Mouse (Mus musculus): ENCODE measurements around the gene Gm42420. TPM values are rescaled to one million over a fixed set of nuclear protein-coding genes. Genes with fewer than 3 reads are reported as not detected.

Gene Gm42420
- 1 to 10 TPM in 1 of 2 experiments, not detected in 1; 1.3 TPM for total RNA-seq (2021)

DNA sequence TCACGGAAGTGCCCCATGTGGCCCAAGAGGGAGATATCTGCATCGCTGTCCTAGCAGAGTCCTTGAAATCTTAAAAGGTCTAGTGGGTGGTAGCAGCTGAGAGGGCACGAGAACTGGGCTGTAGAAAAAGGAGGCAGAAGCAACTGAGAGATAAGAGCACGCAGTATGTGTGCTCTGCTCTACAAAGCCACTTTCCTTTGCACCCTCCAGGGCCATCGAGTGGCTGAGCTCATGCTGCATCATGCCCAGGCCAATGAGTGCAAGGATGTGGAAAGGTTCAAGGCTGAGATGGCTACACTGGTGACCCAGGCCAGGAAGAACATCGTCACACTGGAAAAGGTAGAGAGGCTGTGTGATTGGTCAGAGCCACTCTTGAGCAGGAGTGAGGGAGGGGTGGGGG, at the start of gene Gm42420:
TSS of gene Gm42420 (plus strand) at position 237 of the 400 bp plus-strand sequence.
- intact Hi-C loops (cut with DNase I), result no loop called here
- no peak for DNase-seq (ENCODE audit: low spot score in 2 of 2)

DNA sequence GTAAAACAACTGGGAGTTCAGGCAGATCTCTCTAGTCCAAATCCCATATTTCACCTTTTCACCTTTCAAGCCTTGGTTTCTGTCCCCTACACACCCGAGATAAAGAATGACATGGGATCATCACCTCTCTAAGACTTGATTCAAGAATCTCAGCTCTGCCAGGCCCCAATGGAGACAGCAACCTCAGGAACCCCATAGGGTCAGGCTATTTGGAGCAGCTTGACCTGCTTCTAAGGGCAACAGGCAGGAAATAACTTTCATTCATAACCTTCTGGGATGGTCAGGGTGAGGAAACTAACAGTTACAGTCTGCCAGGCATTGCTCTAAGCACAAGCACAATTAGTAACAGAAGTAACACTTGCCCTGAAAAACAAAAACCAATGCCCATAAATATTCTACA, 48.9 kb upstream of the Gm42420 start:
- no peak for DNase-seq (ENCODE audit: low spot score in 2 of 2)
- intact Hi-C loops (cut with DNase I), result no loop called here

DNA sequence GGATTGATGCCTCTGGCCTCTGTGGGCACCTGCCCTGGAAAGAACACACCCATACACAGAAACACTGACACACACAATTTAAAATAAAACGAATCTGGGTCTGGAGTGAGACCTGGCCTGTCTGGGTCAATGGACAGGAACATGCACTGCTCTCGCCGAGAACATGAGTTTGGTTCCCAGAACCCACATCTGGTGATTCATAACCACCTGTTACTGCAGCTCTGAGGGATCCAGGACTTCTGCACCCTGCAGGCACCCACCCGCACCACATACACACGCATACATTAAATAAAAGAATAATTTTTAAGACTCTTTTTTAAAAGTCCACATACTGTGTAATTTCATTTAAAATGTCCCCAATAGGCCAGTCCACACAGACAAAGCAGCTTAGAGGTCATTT, 48.3 kb upstream of the Gm42420 start:
- intact Hi-C loops (cut with DNase I), result no loop called here
- DNase-seq (ENCODE audit: low spot score in 2 of 2), result no peak

DNA sequence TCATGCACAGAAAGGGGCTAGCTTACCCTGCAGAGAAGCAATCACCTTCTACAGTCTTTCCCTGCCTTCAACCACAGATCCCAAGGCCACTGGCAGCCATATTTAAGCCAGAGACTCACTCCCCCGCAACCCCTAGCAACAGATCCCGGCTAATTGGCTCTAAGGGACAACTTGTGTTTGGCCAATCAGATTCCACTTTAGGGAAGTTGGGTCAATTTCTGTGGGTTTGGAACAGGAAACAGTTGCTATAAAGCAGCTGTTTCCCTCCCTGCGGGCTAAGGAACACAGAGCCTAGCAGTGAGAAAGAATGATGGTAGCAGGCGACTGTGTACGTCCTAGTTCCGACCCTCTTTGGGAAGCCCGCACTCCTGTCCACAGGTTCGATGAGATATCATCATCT, 47.3 kb upstream of the Gm42420 start:
- DNase-seq (ENCODE audit: low spot score in 2 of 2), result no peak
- intact Hi-C loops (cut with DNase I), result no loop called here

DNA sequence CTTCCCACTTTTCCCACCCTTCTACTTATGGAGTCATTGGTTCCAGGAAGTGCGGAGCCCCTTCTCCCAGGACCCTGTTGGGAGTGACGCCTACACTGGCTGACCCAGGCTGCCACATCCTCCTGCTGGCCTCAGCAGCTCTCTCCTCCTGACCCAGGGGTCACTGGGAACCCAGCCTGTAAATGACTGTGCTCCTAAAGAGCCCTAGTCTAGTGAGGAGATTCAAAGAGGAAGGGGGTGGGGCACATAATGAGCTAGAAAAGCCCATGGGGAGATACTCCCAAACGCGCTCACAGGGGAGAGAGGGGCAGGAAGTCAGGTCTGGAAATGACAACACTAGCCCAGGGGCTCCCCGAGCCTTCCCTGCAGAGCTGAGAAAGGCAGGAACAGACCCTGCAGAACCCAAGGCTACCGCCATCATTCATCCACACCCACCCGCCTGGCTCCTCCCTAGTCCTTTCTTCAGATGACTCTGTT, 45.8 kb upstream of the Gm42420 start:
- no peak for DNase-seq (ENCODE audit: low spot score in 2 of 2)
- intact Hi-C loops (cut with DNase I), result no loop called here

DNA sequence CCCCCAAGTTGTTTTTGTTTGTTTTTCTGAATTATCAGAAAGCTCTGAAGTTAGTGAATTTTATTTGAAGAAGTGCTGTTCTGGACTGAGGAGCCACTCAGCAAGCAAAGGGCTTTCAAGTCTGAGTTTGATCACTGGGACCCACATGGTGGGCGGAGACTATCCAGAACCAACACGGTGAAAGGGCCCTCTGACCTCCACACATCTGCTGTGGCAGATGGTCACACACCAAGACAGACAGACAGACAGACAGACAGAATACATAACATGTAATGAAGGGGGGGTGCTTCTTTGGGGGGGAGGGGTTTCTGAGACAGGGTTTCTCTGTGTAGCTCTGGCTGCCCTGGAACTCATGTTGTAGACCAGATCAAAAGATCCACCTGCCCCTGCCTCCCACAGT, 45.0 kb upstream of the Gm42420 start:
- intact Hi-C loops (cut with DNase I), result no loop called here
- DNase-seq (ENCODE audit: low spot score in 2 of 2), result no peak

DNA sequence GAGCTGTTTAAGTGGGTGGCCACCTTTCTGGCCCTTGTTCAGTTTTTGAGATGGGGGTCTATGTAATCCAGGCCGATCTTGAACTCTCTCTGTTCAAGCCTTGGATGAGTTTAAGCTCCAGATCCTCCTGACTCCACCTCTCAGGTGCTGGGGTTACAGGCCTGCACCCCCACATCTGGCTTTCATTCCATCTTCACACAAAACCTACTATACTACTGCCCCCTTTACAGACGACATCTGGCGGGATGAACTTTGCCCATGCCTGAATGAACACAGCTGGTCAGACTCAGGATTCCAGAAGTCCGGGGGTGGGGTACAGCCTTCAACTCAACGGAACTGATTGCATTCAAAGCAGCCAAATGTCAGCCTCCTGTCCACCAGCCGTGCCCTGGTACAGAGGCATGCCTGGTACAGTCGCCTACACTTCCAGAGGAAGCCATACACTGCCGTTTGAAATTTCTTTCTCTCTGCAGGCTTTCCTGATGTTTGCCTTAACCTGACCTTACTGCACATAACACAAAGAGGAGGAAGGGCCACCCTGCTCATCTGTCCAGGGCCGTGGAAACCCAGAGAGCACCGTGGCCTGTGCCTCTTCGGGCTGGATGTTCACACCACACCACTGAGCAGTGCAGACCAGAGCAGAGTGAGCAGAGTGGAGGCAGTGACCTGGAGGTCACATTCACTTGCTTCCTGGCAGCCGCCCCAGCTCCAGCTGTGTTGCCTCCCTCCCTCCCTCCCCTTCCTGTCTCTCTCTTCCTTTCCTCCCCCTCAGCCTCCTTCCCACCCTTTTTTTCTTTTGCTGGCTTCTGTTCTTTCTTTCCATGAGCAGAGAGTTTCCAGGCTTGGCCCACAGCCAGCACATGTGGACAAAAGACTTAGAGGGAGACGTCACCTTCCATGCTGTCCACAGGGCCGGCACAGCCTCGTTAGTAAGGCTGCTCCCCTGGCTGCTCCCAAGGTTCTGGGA, 42.6 kb upstream of the Gm42420 start:
- peak; percentile 24 to 35 for DNase-seq (ENCODE audit: low spot score in 2 of 2)
- intact Hi-C loops (cut with DNase I), result no loop called here

DNA sequence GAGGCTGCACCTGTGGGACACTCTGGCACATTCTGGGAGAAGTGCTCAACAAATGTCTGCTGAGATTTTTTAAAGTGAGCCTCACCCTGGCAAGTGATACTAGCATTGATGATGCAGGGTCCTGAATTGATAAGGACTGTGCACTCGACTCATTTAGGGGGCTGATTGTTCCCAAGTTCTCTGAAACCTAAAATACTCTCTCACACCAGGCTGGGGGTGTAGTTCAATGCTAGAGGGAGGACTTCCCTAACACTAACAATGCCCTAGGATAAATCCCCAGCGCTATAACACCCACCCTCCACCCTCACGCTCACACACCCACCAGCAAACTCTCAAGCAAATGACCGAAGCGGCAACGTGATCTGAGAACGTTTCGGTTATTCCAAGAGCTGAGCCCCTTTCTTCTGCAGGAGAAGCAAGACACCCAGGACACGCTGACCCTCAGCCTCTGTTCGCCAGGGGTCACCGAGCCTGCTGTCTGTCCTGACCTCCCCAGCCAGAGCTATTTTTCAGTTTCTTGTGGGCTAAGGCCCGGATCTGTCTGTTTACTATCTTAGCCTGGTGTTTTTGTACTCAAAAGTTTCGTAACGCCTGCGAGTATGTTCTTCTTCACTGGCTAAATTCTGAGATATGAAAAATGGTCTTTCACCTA, 41.7 kb upstream of the Gm42420 start:
- DNase-seq (ENCODE audit: low spot score in 2 of 2), result no peak
- intact Hi-C loops (cut with DNase I), result no loop called here

DNA sequence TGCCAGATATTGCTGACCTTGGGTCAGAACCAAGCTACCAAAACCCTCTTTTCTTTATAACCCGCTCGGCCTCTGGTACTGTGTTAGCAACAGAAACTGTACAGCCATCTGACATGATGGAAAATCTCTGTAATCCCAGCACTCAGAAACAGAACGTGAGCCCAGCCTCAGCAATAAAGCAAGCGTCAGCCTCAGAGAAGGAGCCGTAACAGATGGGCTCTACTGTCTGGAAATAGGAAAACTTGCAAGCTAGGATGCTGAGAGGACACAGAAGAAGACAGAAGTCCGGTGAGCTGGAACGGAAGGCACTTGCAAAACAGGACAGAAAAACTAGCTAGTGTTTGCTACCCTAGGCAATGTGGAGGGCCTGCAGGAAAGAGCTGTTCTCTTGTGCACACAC, 40.1 kb upstream of the Gm42420 start:
- intact Hi-C loops (cut with DNase I), result no loop called here

DNA sequence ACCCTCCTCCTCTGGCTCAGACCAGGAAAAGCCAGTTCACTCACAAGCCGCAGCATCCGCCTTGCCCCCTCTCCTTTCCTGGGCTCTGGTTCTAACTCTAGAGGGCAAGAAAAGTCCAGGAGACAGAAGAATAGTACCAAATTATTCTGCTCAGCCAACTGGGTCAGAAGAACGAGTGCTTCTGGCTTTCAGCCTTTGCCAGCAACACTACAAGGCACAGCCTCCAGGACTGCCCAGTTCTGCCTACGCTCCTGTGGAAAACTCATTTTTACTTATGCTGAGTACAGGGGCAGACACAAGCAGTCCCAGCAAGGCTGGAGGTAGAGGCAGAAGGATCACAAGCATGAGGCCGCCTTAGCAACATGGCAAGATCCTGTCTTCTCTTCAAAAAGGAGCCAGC, 37.5 kb upstream of the Gm42420 start:
- intact Hi-C loops (cut with DNase I), result no loop called here
- DNase-seq (ENCODE audit: low spot score in 2 of 2), result no peak

More for the DNA sequence above, 40.1 kb upstream of the Gm42420 start:
- no peak for DNase-seq (ENCODE audit: low spot score in 2 of 2)

DNA sequence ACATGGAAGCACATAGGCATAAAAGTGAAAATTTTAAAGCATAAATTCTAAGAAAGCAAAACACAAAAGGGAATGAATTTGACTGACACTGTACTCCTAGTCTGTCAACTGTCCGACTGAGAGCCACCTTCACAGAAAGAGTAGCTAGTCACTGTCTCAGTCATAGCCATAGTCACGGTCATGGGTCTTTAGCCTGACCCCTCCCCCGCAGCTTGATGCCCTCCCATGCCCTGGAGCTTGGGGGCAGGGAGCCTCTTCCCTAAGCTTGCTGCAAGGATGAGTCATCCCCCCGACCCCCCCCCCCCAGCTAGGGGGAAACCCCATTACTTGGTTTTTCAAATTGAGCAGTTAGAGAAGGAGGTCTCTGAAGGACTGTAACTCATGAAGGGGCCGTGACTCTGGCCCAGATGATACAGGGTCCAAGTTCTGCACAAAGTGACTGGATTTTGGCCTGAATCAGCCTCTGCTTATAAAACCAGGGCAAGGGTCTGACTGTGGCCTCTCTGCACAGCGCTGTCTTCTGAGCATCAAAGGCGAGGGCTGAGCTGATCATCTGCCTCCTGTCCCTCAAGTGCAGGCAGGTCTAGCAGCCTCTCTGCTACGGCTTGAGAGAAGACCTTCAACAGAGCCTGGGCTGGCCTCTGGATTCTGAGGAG, 33.4 kb upstream of the Gm42420 start:
- no peak for DNase-seq (ENCODE audit: low spot score in 2 of 2)
- intact Hi-C loops (cut with DNase I), result no loop called here

DNA sequence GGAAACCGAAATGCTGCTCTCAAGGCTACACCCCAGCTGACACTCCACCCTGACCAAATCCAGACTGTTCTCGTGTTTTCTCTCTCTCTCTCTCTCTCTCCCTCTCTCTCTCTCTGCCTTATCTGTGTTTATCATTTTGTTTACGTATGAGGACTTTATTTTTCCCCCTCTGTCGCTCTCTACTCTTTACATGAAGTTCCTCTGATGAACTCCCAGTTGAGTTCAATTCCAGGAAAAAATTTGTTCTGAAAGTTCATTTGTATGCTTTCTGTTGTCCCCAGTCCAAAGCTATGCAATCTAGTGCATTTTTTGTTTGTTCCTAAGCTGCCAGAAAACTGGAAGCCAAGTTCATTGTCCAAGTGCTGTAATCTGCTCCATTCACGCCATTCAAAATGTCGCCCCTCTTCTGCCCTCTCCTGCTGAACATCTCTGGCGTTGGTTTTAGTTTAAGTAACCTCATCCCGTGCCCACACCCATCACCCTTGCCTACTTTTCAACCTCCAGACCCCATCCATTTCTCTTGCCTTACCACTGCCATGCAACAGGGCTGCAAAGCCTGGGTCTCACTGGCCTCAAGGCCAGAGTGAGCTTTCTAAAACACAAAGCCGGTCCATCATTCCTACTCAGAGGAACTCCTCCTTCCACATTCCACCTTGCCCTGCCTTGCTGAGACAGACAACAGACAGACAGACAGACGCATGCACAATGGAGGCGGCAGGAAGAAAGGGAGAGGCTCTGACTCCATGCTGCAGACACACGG, 30.5 kb upstream of the Gm42420 start:
- no peak for DNase-seq (ENCODE audit: low spot score in 2 of 2)
- intact Hi-C loops (cut with DNase I), result loop anchor here (5.0 kb wide), 1 partner anchor 63 kb away; no protein-coding TSS in a partner anchor

DNA sequence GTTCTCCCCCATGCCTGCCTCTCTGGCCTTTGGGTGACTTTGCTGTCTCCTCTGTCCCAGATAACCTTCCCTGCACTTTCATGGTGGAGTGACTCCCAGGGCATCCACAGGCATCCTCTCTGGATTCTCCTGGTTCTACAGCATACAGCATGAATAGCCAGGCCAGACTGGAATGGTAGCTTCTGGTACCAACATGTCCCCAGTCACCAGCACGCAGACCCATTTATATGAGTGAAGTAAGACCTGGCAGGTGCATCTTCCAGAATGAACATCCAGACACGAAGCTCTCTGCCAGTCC, 30.0 kb upstream of the Gm42420 start:
- intact Hi-C loops (cut with DNase I), result loop anchor here (5.0 kb wide), 1 partner anchor 63 kb away; no protein-coding TSS in a partner anchor
- DNase-seq (ENCODE audit: low spot score in 2 of 2), result no peak

DNA sequence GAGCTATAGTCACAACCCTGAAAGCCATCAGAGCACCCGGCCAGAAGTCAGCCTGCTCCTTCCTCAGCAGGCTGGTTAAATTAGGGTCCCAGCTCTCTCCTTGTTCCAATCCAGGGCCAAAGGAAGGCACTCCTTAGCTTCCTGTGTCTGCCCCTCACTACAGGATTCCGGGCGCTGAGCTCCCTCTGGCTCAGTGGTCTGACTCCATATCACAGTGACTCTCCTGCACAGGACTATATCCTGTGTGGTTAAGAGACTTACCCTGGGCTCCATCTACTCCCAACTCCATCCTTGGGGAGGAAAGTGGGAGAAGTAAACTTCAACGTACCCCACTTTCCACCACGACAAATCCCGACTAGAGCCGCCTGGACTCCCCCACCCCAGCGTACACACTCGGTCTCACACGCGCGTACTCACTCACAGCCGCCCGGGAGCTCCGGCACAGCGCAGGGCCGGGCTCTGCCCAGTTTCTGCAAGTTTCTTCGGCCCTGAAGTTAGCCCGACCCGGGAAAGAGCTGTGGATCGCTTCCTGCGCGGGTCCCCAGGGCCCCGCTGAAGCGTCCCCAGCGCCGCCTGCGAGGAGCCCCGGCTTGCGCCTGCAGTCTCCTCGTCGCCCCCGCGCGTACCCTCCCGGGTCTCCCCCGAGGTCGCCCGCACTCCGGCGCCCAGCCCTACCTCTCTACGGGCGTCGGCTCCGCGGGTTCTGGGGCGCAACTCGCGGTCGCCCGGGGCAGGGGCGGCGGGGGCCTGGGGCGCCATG, 28.5 kb upstream of the Gm42420 start:
- DNase-seq (ENCODE audit: low spot score in 2 of 2), result peak; percentile 30 to 43
- intact Hi-C loops (cut with DNase I), result loop anchor here (5.0 kb wide), 1 partner anchor 65 kb away; no protein-coding TSS in a partner anchor

DNA sequence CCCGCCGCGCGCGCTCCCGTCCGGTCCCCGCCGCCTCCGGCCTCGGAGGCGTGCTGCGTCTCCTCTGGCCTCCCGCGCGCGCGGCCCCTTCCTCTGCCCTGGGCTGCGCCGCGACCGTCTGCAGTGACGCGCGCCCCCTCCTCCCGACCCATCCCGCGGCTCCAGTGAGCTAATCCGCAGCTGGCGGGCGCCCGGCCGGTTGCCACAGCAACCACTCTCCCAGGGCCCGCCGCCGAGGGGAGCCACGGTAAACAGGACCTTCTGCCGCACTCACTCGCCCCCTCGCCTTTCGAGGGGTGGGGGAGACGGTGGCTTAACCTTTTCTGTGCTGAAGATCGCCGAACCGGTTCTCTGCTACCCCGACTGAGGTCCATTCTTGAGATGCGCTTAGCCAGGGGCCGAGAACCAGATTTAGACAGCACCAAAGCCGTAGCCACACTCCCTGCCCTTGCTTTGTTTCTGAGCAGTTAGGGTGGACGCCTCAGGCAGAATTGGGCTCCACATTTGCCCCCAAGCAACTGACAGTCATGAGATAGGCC, 27.8 kb upstream of the Gm42420 start, which contains the start of gene Dennd2a:
TSS of gene Dennd2a (minus strand) at position 145 of the 539 bp plus-strand sequence.
- DNase-seq (ENCODE audit: low spot score in 2 of 2), result peak; percentile 83 to 84
- intact Hi-C loops (cut with DNase I), result loop anchor here (5.0 kb wide), 1 partner anchor 65 kb away; no protein-coding TSS in a partner anchor

DNA sequence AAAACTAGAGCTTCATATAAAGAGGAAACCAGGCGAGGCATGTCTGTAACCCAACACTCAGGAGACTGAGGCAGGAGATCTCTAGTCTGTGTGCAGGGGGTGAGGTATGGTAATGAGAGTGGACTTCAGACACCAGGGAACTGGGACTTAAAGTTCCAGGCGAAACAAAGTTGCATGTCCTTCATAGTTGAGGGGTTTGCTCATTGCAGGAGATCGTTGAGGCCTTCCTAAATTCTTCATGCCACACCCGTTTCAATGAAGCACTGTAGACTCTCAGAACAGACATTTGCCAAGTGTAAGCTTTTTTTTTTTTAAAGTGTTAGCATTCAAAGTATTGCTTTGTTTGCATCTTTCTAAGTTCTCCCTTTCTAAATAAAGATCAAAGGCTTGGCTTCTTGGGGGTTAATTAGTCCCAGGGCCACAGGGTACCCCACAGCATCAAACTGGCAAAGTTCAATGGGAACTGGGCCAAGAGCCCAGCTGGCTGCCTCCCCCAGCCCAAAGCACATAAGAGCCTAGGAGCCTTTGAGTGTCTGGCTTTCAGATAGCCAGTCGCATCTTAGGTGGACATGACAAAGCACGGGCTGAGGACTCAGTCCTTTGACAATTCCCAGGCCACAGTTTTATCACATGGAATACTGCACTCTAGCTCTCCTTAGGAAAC, 26.1 kb upstream of the Gm42420 start:
- no peak for DNase-seq (ENCODE audit: low spot score in 2 of 2)
- intact Hi-C loops (cut with DNase I), result loop anchor here (5.0 kb wide), 1 partner anchor 67 kb away; no protein-coding TSS in a partner anchor

DNA sequence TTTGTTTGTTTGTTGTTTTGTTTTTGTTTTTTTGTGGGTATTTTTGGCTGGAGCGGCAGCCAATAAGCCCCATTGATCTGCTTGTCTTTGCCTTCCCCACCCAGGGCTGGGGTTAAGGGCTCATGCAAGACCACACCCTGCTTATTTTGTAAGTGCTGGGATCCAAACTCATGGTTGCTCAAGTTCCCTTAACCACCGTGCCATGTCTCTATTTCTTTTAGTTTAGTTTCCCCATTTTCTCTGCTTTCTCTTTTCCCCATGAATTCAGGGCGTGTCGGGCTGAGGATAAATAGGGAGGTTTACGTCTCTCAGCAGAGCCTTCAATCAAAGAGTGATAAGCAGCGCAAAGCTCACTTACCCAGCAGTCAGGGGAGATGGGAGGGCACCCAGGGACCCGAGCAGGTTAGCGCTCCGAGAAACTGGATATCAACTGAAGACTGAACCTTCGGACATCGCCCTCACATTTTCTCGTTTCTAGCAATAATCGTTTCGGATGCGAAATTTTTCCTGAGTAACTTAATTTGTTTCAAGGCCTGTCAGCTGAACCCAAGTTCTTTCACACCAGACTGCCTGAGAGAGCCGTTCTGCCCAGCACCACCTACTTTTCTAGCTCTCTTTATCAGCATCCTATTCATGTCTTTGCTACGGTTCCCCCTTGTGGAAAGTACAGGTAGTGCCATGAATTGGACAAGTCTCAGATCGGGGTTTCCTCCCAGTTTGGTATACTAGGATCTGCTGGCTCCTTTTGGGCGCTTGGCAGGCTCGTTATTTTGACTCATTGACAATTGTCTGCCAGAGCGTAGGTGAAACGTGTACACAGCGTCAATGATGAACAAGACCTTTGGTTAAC, 23.2 kb upstream of the Gm42420 start:
- intact Hi-C loops (cut with DNase I), result loop anchor here (2.0 kb wide), 1 partner anchor 98 kb away; no protein-coding TSS in a partner anchor

More for the DNA sequence above, 23.2 kb upstream of the Gm42420 start:
- peak; percentile 77 to 82 for DNase-seq (ENCODE audit: low spot score in 2 of 2)
